8 mouse cellular contexts compared by ENCODE assay signal in the genomic region with DNA sequence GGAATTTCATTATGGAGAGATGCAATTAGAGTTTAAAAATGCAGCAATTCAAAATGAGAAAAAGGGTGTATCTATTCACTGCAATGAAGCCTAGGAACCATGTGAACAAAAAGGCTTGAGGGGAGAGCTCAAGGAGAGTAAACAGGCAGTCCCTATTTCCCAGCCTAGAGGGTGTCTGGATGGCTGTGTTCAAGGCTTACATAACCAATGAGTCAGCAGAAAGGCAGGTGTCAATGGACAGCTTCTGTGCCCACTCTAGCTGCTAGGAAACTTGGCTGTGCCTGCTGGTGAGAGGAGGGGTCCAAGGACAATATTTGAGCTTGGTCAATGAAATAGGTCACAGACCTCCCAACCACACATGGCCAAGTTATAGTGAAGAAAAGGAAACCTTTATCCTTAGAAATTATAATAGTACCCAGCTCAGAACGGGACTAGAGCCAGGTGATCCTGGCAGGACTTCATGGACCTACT.
DNase-seq lines count a peak whose midpoint lies in the region; ATAC-seq lines count a peak whose summit lies in the region.

No protein-coding gene starts in this region.

- WGBS in hindbrain, embryonic 13.5 days = 69% methylated on average over 1 of the region's 1 CpGs
- WGBS in hindbrain, embryonic 10.5 days = 90% methylated on average over 1 of the region's 1 CpGs

- H3K4me2 ChIP-seq in hindbrain, embryonic 13.5 days = peak overlapping the region; percentile 26; the same call in 1 of the 2 replicates

- H3K4me3 ChIP-seq in hindbrain, embryonic 13.5 days = no peak overlapping the region
- no peak overlapping the region for H3K4me3 ChIP-seq in hindbrain, embryonic 10.5 days

- ATAC-seq in hindbrain, embryonic 13.5 days (ENCODE audit: low FRiP score) = no peak

- peaks cover 52% of the 10 kb centered on the region for H3K4me1 ChIP-seq in hindbrain, embryonic 13.5 days (replicated peaks)
- peaks cover 22% of the 10 kb centered on the region for H3K4me1 ChIP-seq in hindbrain, embryonic 10.5 days (replicated peaks)

- no peaks in the 10 kb centered on the region for H3K9me3 ChIP-seq in hindbrain, embryonic 13.5 days
- no peaks in the 10 kb centered on the region for H3K9me3 ChIP-seq in hindbrain, embryonic 10.5 days

- no peak overlapping the region for H3K9ac ChIP-seq in hindbrain, embryonic 13.5 days

- no peaks in the 10 kb centered on the region for H3K36me3 ChIP-seq in hindbrain, embryonic 13.5 days
- no peaks in the 10 kb centered on the region for H3K36me3 ChIP-seq in hindbrain, embryonic 10.5 days

- no peaks in the 10 kb centered on the region for H3K27me3 ChIP-seq in hindbrain, embryonic 13.5 days
- no peaks in the 10 kb centered on the region for H3K27me3 ChIP-seq in hindbrain, embryonic 10.5 days (ENCODE audit: insufficient read depth, poor library complexity, severe bottlenecking)

- intact Hi-C loops in left cerebral cortex, postnatal 25 days (cut with DNase I) = no loop called here

- no peak for DNase-seq in hindbrain, embryonic 10.5 days (ENCODE audit: low spot score)
- DNase-seq in 3T3-L1 (ENCODE audit: low read depth, low spot score) = peak; percentile 53
- DNase-seq in brain, embryonic 18.5 days (ENCODE audit: low read depth, low spot score) = peak; percentile 36
- DNase-seq in gastrocnemius, postnatal 25 days = peak; percentile 62
- peak; percentile 73 to 86 for DNase-seq in left cerebral cortex, postnatal 25 days (ENCODE audit: low spot score in 2 of 2)
- DNase-seq in spleen, postnatal 36 days (ENCODE audit: low spot score in 2 of 2) = no peak
- DNase-seq in spleen, postnatal 10 days (ENCODE audit: low spot score in 2 of 2) = no peak

- 0 out of 2 replicates have a peak overlapping the region, but pooled peaks have one; percentile 35 for H3K27ac ChIP-seq in hindbrain, embryonic 13.5 days
- no peak overlapping the region for H3K27ac ChIP-seq in hindbrain, embryonic 10.5 days

Comparison
In these comparisons a context has a peak if more than half of its experiments do, and no peak if none do; other contexts are left out.
1. DNase-seq: peak in 3T3-L1 (single experiment), brain, embryonic 18.5 days (single experiment), gastrocnemius, postnatal 25 days (single experiment) and left cerebral cortex, postnatal 25 days (2 of 2); none in hindbrain, embryonic 10.5 days (single experiment), spleen, postnatal 36 days (0 of 2) and spleen, postnatal 10 days (0 of 2).